Mouse (Mus musculus) ovary, postnatal 36 days (tissue): ENCODE measurements at regions not wholly inside any gene's neighbourhood (a gene's known extent, or its start where the extent isn't known, plus 50 kb on each side); places are given as distances from the start of the nearest gene placed in this dataset.

Source experiments
- DNase-seq: peaks from one replicate; pipeline ENCODE4 v3.0.0; 2022; ENCODE audit warnings: low spot score, mixed read lengths

- no peak for DNase-seq
Measured at GRCm38 (mm10) chr8:57191153-57191552, 129.6 kb upstream of the Hand2 start.

GRCm38 (mm10) chr8:57200280-57200679 lies 120.5 kb upstream of the Hand2 start:
- no peak for DNase-seq

- no peak for DNase-seq
Measured at GRCm38 (mm10) chr8:57209584-57209983, 111.2 kb upstream of the Hand2 start.

GRCm38 (mm10) chr8:57213066-57213465 lies 107.7 kb upstream of the Hand2 start:
- DNase-seq, result no peak

GRCm38 (mm10) chr8:57213982-57214930 lies 106.5 kb upstream of the Hand2 start:
- no peak for DNase-seq

- no peak for DNase-seq
Measured at GRCm38 (mm10) chr8:57230594-57230993, 90.2 kb upstream of the Hand2 start.

GRCm38 (mm10) chr8:57242301-57242700 lies 78.5 kb upstream of the Hand2 start:
- DNase-seq, result no peak

- no peak for DNase-seq
Measured at GRCm38 (mm10) chr8:57249061-57249460, 71.7 kb upstream of the Hand2 start.
